Mouse (Mus musculus): ENCODE data around the gene Map3k6. TPM values are rescaled to one million over a fixed set of nuclear protein-coding genes. Genes with fewer than 3 reads are reported as not detected.

Map3k6 gene
- polyA plus RNA-seq, 1 experiment, result 2.4 TPM

DNA sequence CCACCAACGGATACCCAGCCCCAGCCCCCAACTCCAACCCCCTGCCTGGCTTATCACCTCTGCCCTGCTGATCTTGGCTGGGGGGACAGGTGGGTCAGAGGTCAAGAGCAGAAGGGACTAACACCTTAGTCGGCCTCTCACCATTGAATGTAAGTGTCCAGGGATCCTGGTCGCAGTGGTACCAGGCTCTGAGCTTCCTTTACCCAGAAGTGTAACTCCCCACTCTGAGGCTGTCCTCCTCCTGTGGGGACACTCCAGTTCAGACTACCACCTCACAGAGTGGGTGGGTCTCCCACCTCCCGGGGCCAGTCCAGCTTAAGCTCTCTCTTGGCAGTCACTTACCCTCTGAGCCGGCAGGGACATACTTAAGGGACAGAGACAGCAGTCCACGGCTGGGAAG is 14.8 kb downstream of the Map3k6 start:
- no peak for DNase-seq (ENCODE audit: low read depth)
- TF ChIP-seq POLR2A (IDR thresholded peaks at IDR 0.05; ENCODE audit: borderline replicate concordance, extremely low read depth, insufficient read depth, insufficient read length, poor library complexity, severe bottlenecking) (no peak), CTCF (IDR thresholded peaks at IDR 0.05; ENCODE audit: borderline replicate concordance, extremely low read depth, insufficient read depth, insufficient read length) (no peak)

DNA sequence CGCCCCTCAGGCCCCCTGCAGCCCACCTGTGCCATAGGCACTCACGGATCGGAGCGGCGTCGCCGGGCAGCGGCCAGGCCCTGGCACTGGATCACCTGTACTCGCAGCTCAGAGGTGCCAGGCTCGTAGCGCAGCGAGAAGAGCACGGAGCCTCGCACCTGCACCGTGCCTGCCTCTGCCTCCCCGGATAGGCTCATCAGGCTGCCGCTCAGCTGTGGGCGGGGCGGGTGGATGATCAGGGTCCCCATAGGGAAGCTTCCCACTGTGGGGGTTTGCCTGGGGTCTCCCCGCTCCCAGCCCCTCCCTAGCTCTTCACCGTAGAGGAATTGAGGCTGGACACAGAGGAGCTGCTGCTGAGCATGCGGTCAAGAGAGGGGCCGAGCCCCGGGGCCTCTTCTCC is 16.2 kb downstream of the Map3k6 start:
- DNase-seq (ENCODE audit: low read depth), result peak; percentile 7
- TF ChIP-seq POLR2A (IDR thresholded peaks at IDR 0.05; ENCODE audit: borderline replicate concordance, extremely low read depth, insufficient read depth, insufficient read length, poor library complexity, severe bottlenecking) (no peak), CTCF (IDR thresholded peaks at IDR 0.05; ENCODE audit: borderline replicate concordance, extremely low read depth, insufficient read depth, insufficient read length) (no peak)

DNA sequence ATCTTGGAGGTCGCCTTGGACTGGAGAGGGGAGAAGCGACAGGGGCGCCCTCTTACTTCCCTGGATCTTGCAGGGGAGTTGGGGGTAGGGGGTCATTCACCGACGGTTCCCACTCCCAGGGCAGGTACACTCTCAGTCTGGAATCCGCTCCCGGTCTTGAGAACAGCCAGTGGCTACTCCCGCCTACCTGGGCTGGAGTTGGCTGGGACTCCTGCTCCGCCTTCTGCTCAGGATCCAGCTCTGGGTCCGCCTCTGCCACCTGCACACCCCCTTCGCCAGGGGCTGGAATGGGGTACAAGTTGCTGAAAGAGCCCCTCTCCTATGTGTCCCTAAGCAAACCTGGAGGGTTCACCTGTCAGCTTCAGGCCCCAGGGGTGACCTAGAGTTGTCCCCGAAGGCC is 16.6 kb downstream of the Map3k6 start:
- no peak for DNase-seq (ENCODE audit: low read depth)
- TF ChIP-seq CTCF (IDR thresholded peaks at IDR 0.05; ENCODE audit: borderline replicate concordance, extremely low read depth, insufficient read depth, insufficient read length) (no peak), POLR2A (IDR thresholded peaks at IDR 0.05; ENCODE audit: borderline replicate concordance, extremely low read depth, insufficient read depth, insufficient read length, poor library complexity, severe bottlenecking) (no peak)

- no peak for TF ChIP-seq CTCF (IDR thresholded peaks at IDR 0.05; ENCODE audit: borderline replicate concordance, extremely low read depth, insufficient read depth, insufficient read length)
- TF ChIP-seq POLR2A (IDR thresholded peaks at IDR 0.05; ENCODE audit: borderline replicate concordance, extremely low read depth, insufficient read depth, insufficient read length, poor library complexity, severe bottlenecking), result no peak
- no peak for DNase-seq (ENCODE audit: low read depth)
These were observed 17.3 kb downstream of the Map3k6 start for GRCm38 (mm10) chr4:133257798-133258408.

DNA sequence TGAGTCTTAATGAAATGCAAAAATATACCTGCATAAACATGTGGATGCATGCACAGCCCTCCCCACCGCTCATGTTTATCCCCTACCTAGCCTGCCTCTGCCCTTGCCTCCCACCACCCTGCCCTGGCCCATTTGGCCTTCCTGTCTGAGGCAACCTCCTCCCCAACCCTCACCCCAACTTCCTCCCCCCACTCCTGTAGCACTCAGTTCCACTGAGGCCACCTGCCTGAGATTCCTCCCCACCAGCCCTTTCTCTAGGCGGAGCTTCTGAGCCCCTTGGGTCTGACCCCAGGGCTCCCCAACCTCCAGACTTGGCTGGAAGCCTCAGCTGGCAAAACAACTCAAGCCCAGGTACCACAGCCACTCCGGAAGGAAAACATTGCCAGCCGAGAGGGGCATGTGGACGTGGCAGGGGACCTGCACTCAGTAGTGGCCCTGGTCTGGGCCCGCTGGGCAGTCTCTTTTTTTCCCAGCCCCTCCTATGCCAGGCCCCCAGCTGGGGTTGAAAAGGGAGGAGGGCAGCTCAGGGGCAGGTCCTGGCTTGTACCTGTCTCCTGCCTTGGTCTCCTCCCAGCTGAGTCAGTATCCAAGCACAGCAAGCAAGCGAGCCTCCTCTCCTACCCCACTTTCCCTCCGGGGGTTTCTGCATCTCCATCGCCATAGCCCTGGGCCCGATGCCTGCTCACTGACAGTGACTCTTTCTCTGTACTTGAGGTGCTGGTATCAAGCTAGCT is 21.2 kb downstream of the Map3k6 start:
- no peak for TF ChIP-seq POLR2A (IDR thresholded peaks at IDR 0.05; ENCODE audit: borderline replicate concordance, extremely low read depth, insufficient read depth, insufficient read length, poor library complexity, severe bottlenecking)
- TF ChIP-seq CTCF (IDR thresholded peaks at IDR 0.05; ENCODE audit: borderline replicate concordance, extremely low read depth, insufficient read depth, insufficient read length), result no peak
- no peak for DNase-seq (ENCODE audit: low read depth)

GRCm38 (mm10) chr4:133262375-133262765 is 21.8 kb downstream of the Map3k6 start:
- DNase-seq (ENCODE audit: low read depth), result no peak
- TF ChIP-seq CTCF (IDR thresholded peaks at IDR 0.05; ENCODE audit: borderline replicate concordance, extremely low read depth, insufficient read depth, insufficient read length), result no peak
- TF ChIP-seq POLR2A (IDR thresholded peaks at IDR 0.05; ENCODE audit: borderline replicate concordance, extremely low read depth, insufficient read depth, insufficient read length, poor library complexity, severe bottlenecking), result no peak

- no peak for TF ChIP-seq CTCF (IDR thresholded peaks at IDR 0.05; ENCODE audit: borderline replicate concordance, extremely low read depth, insufficient read depth, insufficient read length)
- DNase-seq (ENCODE audit: low read depth), result no peak
These were observed 22.3 kb downstream of the Map3k6 start, which contains the start of gene Sytl1 for GRCm38 (mm10) chr4:133262882-133263281. Sytl1 (minus strand) TSS chr4:133263113.

GRCm38 (mm10) chr4:133263756-133264155 is 23.1 kb downstream of the Map3k6 start:
- DNase-seq (ENCODE audit: low read depth), result no peak
- TF ChIP-seq CTCF (IDR thresholded peaks at IDR 0.05; ENCODE audit: borderline replicate concordance, extremely low read depth, insufficient read depth, insufficient read length) (no peak), POLR2A (IDR thresholded peaks at IDR 0.05; ENCODE audit: borderline replicate concordance, extremely low read depth, insufficient read depth, insufficient read length, poor library complexity, severe bottlenecking) (no peak)

GRCm38 (mm10) chr4:133264559-133264958 is 23.9 kb downstream of the Map3k6 start:
- TF ChIP-seq POLR2A (IDR thresholded peaks at IDR 0.05; ENCODE audit: borderline replicate concordance, extremely low read depth, insufficient read depth, insufficient read length, poor library complexity, severe bottlenecking), result no peak
- TF ChIP-seq CTCF (IDR thresholded peaks at IDR 0.05; ENCODE audit: borderline replicate concordance, extremely low read depth, insufficient read depth, insufficient read length), result no peak
- no peak for DNase-seq (ENCODE audit: low read depth)

DNA sequence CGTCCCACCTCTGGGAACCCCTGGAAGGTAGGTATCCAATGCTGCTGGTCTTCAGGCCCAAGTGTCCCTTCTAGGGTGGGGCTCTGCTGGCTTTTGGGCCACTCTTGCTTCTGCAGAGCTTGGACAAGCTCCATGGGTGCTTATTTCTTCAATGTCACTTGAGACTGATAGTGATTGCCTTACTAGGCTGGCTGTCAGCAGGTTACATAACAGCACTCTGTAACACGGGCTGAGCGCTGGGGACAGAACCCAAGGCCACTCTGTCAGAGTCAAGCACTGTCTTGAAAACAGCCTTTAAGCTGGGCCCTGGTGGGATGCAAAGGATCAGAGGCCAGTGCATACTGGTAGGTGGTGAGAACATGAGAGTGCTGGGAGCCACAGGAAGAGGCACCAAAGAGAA is 24.7 kb downstream of the Map3k6 start:
- TF ChIP-seq CTCF (IDR thresholded peaks at IDR 0.05; ENCODE audit: borderline replicate concordance, extremely low read depth, insufficient read depth, insufficient read length) (no peak), POLR2A (IDR thresholded peaks at IDR 0.05; ENCODE audit: borderline replicate concordance, extremely low read depth, insufficient read depth, insufficient read length, poor library complexity, severe bottlenecking) (no peak)
- no peak for DNase-seq (ENCODE audit: low read depth)

DNA sequence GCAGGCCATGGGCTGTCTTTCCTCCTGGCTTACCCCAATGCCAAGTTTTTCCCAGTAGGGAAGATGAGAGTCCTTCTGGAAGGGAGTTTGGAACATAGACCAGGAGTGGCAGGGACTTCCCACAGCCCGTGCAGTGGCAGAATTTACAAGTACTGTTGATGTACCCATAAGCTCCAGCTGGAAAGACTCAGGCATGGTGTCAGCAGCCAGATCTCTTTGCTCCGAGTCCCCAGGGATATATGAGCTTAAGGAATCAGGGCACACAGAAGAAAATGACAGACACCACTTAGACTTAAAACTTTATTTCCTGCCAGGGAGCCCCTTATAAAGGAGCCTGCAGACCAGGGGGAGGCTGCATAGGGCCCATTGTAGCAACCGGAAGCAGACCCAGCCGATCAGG is 25.1 kb downstream of the Map3k6 start:
- DNase-seq (ENCODE audit: low read depth), result no peak
- TF ChIP-seq CTCF (IDR thresholded peaks at IDR 0.05; ENCODE audit: borderline replicate concordance, extremely low read depth, insufficient read depth, insufficient read length) (no peak), POLR2A (IDR thresholded peaks at IDR 0.05; ENCODE audit: borderline replicate concordance, extremely low read depth, insufficient read depth, insufficient read length, poor library complexity, severe bottlenecking) (no peak)
